Mouse (Mus musculus) CH12F3 (cell line): ENCODE measurements around the gene Pglyrp1.

Experiments used
- in situ Hi-C: fragments of 300-500 bp; cut with MboI; formaldehyde crosslinking; loops from 2 replicates; pipeline ENCODE4 v1.14.3; 2020; ENCODE audit warnings: low sequenced_read_pairs

Gene Pglyrp1

DNA sequence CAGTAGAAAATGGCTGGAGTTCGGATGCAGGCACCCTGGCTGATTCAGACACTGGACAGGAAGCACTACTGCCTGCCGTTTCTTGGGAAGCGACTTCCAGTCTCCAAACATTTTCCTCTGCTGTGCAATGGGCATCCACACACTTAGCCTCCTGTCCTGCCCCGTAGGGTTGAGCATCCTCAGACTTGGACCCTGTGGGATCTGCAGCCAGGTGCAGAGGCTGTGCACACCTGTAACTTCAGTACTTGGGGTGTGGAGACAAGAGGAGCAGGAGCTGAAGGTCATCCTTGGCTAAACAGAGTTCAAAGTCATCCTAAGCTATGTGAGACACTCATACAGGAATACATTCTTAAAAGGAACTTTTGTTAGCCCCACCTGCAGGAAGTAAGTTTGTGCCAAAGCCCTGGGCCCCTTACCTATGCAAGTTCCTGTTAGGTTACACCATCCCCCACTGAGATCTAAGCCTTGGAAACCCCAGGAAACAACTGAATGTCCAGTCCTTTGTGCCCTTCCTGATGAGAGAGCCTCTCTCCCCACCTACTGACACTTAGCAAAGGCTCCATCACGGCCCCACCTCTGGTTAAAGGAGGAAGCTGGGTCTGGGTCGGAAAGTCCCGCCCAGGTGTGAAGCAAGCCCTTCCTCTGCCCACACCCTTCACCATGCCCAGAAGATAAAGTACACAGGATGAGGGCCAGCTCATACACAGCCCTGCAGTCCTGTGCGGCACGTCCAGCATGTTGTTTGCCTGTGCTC is 13.0 kb downstream of the Pglyrp1 start:
- in situ Hi-C loops, result loop anchor here (25.0 kb wide), 1 partner anchor 1947 kb away; the partner anchor contains the start of gene Pnmal2

DNA sequence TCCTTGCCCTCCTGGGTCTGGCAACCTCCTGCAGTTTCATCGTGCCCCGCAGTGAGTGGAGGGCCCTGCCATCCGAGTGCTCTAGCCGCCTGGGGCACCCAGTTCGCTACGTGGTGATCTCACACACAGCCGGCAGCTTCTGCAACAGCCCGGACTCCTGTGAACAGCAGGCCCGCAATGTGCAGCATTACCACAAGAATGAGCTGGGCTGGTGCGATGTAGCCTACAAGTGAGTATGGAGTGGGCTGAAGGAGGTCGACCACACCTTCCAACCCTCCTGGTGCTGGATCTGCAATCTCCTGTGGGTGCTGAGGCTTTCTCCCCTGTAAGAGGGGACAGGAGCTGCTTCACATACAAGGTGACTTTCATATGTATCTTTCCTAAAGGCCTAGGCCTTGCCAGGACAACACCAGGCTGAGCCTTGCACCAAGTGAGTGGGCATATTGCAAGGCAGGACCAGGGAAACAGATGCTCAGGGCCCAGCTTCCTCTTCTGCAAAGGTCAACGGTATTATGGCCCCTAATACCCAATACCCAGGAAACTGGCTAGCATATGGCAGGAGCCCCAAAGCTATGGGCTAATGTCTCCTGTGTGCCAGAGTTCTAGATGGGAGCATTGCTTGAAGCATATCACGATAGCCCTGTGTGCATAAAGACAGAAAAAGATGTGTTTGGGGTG is 13.8 kb downstream of the Pglyrp1 start:
- in situ Hi-C loops, result loop anchor here (25.0 kb wide), 1 partner anchor 1948 kb away; the partner anchor contains the start of gene Pnmal2

DNA sequence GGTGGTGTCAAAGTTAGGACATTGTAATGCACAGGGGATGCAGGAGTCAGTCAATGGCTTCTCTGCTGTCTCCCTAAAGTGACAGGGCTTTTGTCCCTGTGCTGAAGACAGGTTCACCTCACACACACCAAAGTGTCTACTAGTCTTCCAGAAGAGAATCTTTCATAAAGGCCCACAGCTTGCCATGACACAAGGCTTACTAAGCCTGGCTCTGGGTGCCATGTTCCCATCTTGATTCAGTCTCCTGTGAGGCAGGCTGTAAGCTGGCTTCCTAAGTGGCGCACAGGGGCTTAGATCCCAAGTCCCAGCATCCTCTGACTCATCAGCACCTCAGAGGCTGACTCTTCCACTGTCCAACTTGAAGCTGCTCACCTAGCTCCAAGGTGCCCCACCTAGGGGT is 15.8 kb downstream of the Pglyrp1 start:
- in situ Hi-C loops, result loop anchor here (25.0 kb wide), 1 partner anchor 1950 kb away; the partner anchor contains the start of gene Pnmal2

DNA sequence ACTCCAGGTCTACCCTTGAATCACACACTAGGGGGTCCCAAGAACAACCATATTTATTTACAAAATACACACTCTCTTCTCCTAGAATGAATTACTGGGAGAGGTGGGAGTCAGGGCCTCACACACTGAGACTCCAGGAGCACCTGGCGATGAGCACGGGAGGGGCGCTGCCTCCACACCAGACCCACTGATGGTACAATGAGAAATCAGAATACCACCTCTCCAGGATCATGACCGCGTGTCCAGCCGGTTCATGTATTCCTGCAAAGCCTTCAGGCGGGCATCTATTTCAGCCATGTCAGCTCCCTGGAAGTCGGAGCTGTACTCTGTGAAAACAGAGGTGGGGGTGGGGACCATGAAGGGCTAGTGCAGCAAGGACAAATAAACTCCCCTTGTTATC is 19.7 kb downstream of the Pglyrp1 start:
- in situ Hi-C loops, result loop anchor here (10.0 to 25.0 kb wide), 2 partner anchors 104 to 1954 kb away; partner anchors contain the start of genes Mypop and Pnmal2

DNA sequence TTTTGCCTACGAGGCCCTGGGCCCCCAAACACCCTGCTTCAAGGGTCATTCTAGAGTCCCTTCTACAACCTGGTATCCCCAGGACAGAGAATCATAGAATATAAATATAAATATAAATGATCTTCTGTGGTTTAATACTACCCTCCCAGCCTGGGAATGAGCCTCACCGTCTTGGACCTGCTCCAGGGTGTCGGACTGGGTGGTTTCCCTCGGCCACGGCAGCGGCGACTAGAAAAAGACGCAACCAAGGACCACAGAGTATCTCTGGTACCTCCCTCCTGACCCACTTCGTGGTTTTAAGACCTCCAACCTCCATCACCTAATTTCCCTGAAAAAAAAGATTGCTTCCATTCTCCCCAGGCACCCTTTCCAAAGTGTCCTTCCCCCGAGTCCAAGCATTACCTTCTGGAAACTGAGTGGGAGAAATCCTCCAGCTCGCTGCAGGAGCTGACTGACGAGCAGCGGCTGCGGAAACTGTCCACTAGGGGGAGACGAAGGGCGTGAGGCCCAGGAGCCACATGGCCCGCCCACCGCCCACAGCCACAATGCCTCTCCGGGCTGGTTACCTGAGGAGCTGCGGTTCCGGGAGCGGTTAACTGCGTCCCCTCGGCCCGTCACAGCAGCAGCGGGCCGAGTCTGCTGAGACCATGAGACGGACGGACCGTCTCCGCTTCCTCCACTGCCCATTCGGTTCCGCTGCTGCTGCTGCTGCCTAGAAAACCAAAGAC is 20.9 kb downstream of the Pglyrp1 start:
- in situ Hi-C loops, result loop anchor here (10.0 to 25.0 kb wide), 2 partner anchors 103 to 1955 kb away; partner anchors contain the start of genes Mypop and Pnmal2

DNA sequence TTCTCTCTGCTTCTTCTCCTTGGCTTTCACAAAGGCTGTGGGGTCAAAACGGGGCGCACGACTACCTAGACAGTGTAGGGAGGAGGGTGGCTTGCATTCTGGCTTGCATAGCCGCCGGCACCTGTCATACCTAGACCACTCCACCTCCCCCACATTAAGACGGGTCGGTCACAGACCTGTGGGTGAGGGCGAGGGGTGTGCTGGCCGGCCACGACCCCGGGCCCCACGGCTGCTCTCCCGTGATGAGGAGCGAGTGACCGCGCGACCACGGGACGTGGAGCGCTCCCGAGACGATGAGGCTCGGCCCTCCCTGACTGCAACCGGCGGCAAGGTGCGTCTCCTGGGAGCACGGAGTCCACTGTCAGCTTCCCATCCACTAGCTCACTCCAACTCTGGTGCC is 21.9 kb downstream of the Pglyrp1 start:
- in situ Hi-C loops, result loop anchor here (10.0 to 25.0 kb wide), 2 partner anchors 102 to 1956 kb away; partner anchors contain the start of genes Mypop and Pnmal2

DNA sequence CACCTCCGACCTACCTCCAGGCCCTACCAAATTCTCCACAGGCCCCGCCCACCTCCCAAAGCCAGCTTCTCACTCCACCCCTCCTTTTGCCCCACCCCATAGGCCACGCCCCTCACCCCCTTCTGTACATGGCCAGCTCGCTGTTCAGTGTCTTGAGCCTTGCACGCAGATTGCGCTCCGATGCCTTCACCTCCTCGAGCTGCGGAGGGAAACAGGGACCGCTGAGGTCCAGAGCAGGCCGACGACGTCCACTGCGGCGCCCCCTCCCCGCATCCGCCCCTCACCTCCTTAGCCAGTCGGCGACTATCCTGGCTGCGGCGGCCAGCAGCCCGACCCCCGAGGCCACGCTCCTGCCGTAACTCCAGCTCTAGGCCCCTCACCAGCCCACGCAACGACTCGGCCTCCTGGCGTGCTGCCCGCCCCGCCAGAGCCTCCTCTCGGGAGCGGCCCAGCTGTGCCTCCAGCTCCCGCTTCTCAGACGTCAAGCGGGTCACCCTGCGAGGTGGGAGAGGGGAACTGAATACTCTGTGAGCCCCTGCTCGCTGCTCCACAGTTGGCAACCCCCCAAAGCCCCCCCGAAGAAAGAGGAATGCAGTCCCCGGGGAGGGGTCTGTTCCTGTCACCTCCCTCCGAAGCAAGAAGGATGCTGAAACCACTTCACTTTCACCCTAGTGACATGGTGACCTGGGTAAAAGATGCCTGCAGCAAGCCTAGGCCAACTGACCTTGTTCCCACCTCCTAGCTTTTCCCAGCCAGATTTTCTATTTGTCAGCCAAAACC is 22.7 kb downstream of the Pglyrp1 start:
- in situ Hi-C loops, result loop anchor here (10.0 to 25.0 kb wide), 2 partner anchors 101 to 1957 kb away; partner anchors contain the start of genes Mypop and Pnmal2

DNA sequence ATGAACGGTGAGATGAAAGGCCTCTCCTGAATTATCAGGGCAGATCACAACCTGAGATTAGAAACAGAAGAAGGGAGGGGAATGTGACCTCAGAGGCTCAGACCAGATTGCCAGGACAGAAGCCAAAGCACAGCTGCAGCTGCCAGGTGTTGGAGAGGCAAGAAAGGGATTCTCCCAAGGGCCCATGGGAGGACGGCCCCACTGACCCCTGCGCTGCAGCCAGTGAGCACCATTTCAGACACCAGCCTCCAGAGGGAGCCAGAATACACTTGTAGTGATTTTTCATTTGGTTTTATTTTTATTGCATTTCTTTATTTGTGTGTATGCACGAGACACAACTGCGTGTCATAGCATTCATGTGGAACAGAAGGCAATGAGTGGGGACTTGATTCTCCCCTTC is 25.4 kb downstream of the Pglyrp1 start:
- in situ Hi-C loops, result loop anchor here (10.0 to 25.0 kb wide), 2 partner anchors 98 to 1959 kb away; partner anchors contain the start of genes Mypop and Pnmal2

DNA sequence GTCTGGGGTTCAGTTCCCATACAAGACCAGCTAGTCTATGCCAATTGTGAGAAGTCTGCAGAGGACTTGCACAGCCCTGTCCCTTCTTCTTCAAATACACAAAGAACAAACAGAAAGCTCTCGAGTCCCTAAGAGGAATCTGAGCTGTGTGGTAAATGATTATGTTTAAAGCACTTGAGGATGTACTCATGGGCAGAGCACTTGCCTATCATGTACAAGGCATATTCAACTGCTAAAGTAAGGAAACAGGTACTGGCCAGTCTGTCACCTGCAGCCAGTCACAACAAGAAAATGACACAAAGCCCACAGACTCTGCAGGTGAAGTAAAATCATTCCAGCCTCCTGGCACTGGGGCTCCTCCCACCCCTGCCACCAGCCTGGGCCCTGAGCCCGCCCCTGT is 29.4 kb downstream of the Pglyrp1 start:
- in situ Hi-C loops, result no loop called here

DNA sequence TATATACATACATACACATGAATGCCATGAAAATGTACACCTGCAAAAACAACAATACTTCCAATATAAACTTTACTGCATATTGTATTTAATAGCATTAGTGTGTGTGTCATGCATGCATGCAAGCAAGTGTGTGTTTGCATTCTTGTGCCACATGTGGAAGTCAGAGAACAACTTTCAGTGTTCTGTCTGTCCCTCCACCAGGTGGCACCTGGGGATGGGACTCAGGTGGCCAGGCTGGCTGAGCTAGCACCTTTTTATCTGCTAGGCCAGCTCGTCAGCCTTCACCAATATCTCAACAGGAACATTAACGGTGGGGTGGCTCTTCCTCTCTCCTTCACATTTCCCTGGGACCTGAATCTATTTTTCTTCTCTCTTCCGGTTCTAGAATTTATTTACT is 31.4 kb downstream of the Pglyrp1 start:
- in situ Hi-C loops, result no loop called here

DNA sequence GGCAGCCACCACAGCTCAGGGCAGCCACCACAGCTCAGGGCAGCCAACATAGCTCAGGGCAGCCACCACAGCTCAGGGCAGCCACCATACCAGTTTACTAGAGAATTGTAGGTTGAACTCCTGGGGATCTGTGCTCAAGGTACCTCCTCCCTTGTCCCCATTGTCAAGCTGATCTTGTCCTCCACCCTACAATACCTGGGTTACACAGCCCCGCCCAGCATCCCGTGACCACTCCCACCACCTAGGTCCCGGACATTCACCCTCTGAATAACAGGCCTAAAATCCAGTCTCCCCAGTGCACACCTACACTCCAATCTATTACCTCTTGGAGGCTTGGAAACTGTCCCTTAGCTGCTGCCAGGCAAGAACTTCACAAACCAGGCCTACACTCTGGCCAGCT is 33.8 kb downstream of the Pglyrp1 start:
- in situ Hi-C loops, result no loop called here

DNA sequence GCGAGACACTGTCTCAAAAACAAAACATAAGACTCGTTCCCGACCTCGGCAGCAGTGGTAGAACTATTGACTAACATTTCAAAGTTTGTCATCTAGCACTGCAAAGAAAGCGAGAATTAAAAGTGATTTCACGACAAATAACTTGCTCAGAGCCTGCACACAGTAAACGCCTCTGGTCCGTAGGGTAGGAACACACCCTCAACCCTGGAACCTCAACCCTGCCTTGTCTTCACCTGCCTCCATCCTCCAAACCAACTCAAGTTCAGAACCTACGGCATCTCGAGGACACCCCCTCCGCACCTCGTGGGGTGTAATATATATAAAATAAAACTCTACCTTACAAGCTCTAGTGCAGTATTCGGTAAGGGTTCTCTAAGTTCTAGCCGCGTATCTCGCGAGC is 38.7 kb downstream of the Pglyrp1 start:
- in situ Hi-C loops, result no loop called here

DNA sequence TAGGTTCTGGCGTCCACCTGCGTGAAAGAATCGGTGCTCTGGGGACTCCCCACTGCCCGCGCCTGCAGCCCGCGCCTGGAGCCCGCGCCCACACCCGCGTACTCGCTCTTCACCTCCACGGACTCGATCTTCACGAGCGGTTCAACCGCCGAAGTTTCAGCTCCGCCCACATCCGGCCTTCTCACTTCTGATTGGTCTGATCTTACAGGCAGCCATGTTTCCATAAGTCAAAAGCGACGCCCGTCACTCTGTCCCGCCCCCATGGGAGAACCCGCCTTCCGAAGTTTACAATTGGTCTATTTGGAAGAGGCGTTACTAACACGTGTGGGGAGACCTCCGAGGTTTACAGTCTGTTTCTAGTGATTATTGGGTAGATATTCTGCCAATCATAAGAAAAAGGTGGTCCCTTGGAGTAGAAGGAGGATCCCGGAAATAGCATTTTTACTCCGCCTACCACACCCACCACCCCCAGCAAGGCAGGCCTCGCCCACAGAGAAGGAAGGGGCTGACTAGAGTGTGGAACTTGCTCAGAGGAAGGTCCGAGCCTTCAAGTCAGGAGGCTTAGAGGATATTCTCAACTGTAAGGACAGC is 39.2 kb downstream of the Pglyrp1 start, which contains the start of gene Ccdc61:
Ccdc61 (minus strand) TSS at position 175 of the 591 bp plus-strand sequence.
- in situ Hi-C loops, result no loop called here

DNA sequence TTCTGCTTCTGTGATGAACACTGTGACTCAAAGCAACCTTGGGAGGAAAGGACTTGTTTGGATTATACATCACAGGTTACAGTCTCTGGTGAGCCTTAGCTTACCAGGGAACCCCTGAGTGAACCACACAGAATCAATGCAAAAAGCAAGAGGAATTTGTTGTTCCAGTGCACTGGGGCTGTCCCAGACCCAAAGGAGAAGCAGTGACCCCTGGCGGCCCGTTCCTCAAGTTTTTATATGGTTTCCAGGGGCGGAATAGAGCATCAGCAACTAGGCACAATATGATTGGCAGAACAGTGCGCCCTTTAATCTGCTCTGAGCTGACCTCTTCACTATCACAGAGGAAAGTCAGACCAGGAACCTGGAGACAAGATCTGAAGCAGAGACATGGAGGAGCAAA is 45.1 kb downstream of the Pglyrp1 start:
- in situ Hi-C loops, result no loop called here

DNA sequence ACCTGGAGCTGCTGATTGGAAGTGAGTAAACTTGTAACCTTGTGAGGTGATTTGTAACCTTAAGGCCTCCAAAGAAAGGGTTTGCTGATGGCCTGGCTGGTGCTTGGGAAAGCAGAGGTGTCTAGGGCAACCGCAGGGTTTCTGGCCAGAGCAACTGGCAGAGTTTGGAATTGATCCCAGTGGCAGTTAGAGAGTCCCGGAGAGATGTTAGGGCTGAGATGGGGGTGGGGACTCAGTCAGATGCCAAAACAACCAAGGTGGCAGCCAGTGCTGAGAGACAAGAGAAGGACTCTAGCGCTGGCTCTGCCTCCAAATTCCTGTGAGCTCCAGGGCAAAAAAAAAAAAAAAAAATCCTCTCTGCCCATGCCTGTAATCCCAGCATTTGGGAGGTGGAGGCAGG is 46.8 kb downstream of the Pglyrp1 start:
- in situ Hi-C loops, result no loop called here

DNA sequence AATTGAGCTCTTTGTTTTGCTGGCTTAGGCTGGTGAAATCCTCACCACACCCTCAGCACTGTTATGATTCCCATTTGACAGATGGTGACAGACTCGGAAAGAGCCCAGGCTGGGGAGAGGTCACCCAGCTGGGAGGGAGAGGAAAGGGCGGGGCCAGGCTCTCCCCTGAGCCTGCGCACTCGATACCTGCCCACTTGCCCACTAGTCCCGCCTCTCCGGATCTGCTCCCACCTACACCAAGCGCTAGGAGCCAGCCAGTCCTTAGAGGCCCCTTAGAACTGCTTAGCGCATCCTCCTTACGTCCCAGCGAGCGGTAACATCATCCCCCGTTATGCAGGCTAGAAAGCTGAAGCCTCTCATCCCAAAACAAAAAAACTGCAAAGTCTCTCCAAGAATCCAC is 49.9 kb downstream of the Pglyrp1 start:
- in situ Hi-C loops, result no loop called here

DNA sequence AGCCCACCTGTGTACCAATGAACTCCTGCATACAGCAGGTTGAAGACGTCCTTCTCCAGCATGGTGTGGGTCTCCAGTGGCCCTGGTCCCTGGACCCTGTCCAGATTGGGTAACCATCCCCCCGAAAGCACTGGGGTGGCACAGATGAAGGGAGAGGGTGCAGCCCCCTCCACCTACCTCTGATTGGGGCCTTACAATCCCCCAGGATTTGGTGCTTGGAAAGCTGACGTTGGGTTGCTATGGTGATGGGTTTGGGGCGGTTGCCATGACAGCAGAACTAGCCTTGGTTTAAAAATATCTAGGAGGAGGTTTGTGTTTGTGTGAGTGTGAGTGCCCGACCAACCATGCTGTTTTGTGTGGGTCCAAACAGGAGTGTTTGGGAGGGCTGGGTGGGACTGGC is 51.7 kb downstream of the Pglyrp1 start:
- in situ Hi-C loops, result no loop called here

DNA sequence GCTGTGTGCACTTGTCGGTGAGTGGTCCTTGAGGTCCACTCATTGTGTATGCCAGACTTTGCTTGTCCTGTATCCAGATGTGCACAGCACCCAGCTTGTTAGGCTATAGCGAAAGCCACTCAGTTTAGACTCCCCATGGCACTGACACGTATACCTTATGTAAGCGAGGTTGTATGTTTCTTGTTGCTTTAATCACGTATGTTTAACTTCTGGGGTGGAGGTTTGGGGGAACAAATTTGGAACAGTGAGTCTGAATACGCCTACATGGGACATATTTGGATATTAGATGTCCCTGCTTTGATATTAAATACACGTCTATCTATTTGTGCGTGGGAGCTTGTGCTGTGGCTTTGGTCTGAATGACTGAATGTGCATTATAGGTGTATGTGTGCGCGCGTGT is 52.1 kb downstream of the Pglyrp1 start:
- in situ Hi-C loops, result no loop called here

DNA sequence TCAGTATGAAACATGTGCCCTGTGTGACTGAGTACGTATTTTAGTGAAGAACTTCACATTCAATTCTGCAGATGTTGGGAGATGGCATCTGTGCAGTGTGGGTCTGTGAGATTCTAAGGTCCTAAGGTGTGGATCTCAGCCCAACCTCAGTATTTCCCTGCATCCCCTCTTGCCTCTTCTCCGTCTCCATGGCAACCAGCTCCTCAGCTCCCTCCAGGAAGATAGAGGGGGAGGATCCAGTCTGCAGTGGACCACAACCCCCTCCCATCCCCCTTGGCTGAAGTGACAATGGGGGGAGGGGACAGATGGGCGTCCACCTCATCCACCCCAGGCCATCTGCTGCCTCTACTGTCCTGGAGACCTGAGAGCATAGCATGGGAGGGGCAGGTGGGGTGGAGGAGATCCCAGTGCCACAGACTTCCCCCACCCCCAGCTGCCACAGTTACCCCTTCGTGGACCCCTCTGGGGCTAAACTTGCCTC is 52.6 kb downstream of the Pglyrp1 start:
- in situ Hi-C loops, result no loop called here

DNA sequence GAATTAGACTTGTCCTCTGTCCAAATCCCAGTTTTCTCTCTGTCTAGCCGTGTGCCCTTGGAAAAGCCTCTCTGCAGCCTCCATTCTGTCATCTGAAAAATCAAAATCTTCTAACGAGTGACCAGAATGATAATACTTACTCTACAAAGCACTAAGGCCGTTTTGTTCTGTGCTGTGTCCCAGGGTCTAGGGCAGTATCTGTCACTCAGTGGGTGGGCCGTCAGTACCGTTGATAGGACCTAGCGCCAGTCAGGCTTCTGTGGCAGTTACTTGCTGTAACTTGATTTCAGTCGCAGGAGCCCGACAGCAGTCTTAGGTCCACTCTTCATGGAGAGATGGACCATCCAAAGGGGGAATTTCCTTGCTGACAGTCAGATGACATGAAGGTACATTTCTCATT is 53.2 kb downstream of the Pglyrp1 start:
- in situ Hi-C loops, result no loop called here
